Mouse (Mus musculus) neutrophil, adult 5-6 weeks (primary cell): Measurements from ENCODE around the gene Tmem220. TPM values are rescaled to one million over a fixed set of nuclear protein-coding genes. Genes with fewer than 3 reads are reported as not detected.

Experiments used
- ATAC-seq: fragments of 151-379, 151-347 bp; 2 replicates; pipeline ENCODE4 v1.8.0; 2017; ENCODE audit warnings: mild to moderate bottlenecking, moderate TSS enrichment; ENCODE audit not compliant: insufficient number of reproducible peaks, poor library complexity, low FRiP score, severe bottlenecking; ENCODE audit errors: extremely low read depth
- total RNA-seq: library from RNA; stranded (forward); fragments of 200-1000 nt; gene quantifications from 2 replicates; pipeline ENCODE4 v1.2.3, GENCODE M21; 2017

Tmem220 gene
- total RNA-seq, 1 experiment from 2014 or later: 2.8 TPM

DNA sequence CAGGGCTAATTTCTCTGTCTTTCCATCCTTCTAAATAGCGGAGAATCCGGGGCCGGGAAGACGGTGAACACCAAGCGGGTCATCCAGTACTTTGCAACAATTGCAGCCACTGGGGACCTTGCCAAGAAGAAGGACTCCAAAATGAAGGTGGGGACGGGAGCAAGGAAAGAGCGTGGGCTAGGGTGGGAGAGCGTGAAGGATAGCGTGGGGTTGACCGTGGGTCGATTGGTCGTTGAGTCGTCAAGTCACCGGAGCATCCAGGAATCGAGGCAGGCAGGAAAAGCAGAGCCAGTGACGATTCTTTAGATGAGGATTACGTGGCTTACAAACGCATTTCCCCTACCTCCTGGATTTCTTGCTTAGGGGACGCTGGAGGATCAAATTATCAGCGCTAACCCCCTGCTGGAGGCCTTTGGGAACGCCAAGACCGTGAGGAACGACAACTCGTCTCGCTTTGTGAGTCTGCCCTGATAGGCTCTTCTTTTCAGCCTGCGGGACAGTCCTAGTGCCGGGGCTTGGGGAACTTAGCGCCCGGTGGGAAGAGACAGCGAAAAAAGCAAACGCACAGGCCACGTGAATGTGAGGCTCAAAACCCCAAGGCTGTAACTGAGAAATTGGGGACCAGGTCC, 58.9 kb downstream of the Tmem220 start:
- no peak for ATAC-seq

Other genes with a start within 250 kb of the Tmem220 start
- gene Pirt, start 113.2 kb upstream of the Tmem220 start, total RNA-seq: not detected in 2 replicates
- not detected in 2 replicates for gene Tmem238l, start 68.5 kb upstream of the Tmem220 start, total RNA-seq
- gene Adprm, start 27.4 kb downstream of the Tmem220 start, total RNA-seq: 36.1 and 43.3 TPM in 2 replicates
- gene Sco1, start 27.5 kb downstream of the Tmem220 start, total RNA-seq: 9.9 and 14.5 TPM in 2 replicates
- gene Myh3, start 53.1 kb downstream of the Tmem220 start, total RNA-seq: not detected in 2 replicates
- not detected in 2 replicates for gene Myh2, start 145.9 kb downstream of the Tmem220 start, total RNA-seq
- gene Myh1, start 174.9 kb downstream of the Tmem220 start, total RNA-seq: not detected in 2 replicates
- gene Myh4, start 212.9 kb downstream of the Tmem220 start, total RNA-seq: not detected in 2 replicates